Mouse (Mus musculus) olfactory bulb, adult 2 months (tissue): ENCODE results near the gene Olfr322. TPM values are rescaled to one million over a fixed set of nuclear protein-coding genes. Genes with fewer than 3 reads are reported as not detected.
"Not testable (repeated sequence)": the region's sequence is repeated elsewhere in the genome, so short reads cannot be mapped to it uniquely, and the experiment has no call there.

ENCODE experiments used
- H3K27ac ChIP-seq: fragments of 200-500 bp; 2 replicates; pipeline ENCODE4 v1.5.1; 2012; ENCODE audit warnings: low read depth, low read length; ENCODE audit not compliant: insufficient read depth
- H3K4me1 ChIP-seq: fragments of 200-500 bp; 2 replicates; pipeline ENCODE4 v1.6.1; 2012; ENCODE audit warnings: low read length; ENCODE audit not compliant: control insufficient read depth, insufficient read depth
- H3K4me3 ChIP-seq: fragments of 200-500 bp; 2 replicates; pipeline ENCODE4 v1.5.1; 2012; ENCODE audit warnings: mild to moderate bottlenecking, low read depth, low read length, moderate library complexity; ENCODE audit not compliant: insufficient read depth
- CTCF ChIP-seq: fragments of 200-500 bp; IDR thresholded peaks from 2 replicates; pipeline ENCODE4 v1.5.1; 2012; ENCODE audit warnings: low read depth, mild to moderate bottlenecking, low read length, moderate library complexity; ENCODE audit not compliant: insufficient read depth
- POLR2A ChIP-seq: fragments of 200-500 bp; IDR thresholded peaks from 2 replicates; pipeline ENCODE4 v1.6.1; 2012; ENCODE audit warnings: mild to moderate bottlenecking, low read depth, low read length, moderate library complexity; ENCODE audit not compliant: insufficient read depth
- WGBS: fragments of 180-500 bp; shearing (Covaris S2); methylation state at CpG from one replicate; pipeline ENCODE4 v1.1.7; 2018; 5-methylcytosine and 5-hydroxymethylcytosine counted together
- polyA plus RNA-seq: library from polyadenylated mRNA; stranded (reverse); fragments of >200 nt; gene quantifications from 2 replicates; pipeline ENCODE4 v1.2.4, GENCODE M21; 2012; ENCODE audit warnings: low replicate concordance; ENCODE audit not compliant: missing spikeins, insufficient read depth, insufficient read length

The Olfr322 gene
- polyA plus RNA-seq, 1 experiment, result not detected

DNA sequence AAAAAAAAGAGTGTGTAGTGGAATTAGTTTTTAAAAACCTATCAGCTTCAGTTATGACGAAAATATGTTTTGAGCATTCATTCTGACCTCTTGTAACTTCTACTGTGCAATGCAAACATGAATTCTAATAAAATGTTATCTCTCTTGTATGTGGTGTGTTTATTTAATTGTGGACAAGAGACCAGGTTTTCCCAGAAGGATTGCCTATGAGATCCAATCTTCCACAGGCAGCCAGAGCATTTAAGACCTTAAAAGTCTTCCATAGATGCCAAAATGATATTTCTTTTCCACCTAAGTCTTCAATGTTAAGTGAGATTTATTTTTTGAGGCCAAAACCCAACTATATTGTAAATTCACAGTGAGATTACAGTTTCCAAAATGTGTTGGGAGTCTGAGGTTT is 22.2 kb downstream of the Olfr322 start, which contains the start of gene Olfr320:
TSS of gene Olfr320 (plus strand) at position 301 of the 400 bp plus-strand sequence.
- Histone ChIP-seq H3K4me1 (no peaks in the 10 kb centered on the region), H3K4me3 (no peak within 1 kb of the TSS), H3K27ac (no peak within 1 kb of the TSS)
- 86% methylated on average over 1 of the region's 1 CpGs for WGBS
- TF ChIP-seq POLR2A (no peak), CTCF (no peak)

DNA sequence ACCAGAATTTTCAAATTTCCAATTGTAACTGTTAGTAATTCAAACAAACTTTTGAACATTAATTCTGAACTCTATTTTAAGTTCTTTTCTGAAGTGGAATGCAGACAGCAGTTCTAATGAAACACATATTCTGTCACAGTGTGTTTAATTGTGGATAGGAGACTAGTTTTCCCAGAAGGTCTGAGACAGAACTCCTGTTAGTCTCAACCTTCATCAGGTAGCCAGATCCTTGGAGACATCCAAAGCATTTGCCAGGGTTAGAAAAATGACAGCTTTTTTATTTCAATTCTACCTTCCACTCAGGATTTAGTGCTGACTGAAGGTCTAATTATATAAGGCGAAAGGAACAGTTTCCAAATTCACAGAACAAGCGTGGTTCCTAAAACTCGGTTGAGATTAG is 40.3 kb downstream of the Olfr322 start, which contains the start of gene Olfr319:
TSS of gene Olfr319 (plus strand) at position 301 of the 400 bp plus-strand sequence.
- TF ChIP-seq CTCF, result no peak
- no peak for TF ChIP-seq POLR2A
- 86% methylated on average over 3 of the region's 3 CpGs for WGBS
- Histone ChIP-seq H3K4me1 (no peaks in the 10 kb centered on the region), H3K27ac (no peak within 1 kb of the TSS), H3K4me3 (no peak within 1 kb of the TSS)

DNA sequence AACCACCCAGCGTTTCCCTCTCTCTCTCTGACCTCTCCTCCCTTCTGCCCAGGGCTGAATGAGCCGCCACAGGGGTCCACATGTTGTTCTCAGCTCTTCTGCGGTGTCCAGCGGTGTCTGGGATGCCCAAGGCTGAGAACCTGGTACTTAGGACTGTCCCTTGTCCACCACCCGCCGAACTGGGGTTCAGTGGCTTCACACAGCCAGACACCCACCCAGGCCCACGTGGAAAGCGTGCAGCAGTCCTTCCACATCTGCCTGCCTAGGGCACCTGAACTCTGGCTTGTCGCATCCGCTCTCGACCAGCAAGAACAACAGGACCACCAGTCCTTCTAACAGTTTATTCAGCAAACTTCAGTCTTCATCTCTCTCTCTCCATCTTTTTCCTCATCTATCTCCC is 50.5 kb downstream of the Olfr322 start:
- no peak overlapping the region for H3K4me3 ChIP-seq
- WGBS, result 82% methylated on average over 11 of the region's 11 CpGs
- TF ChIP-seq CTCF (no peak), POLR2A (no peak)
- no peaks in the 10 kb centered on the region for H3K4me1 ChIP-seq
- H3K27ac ChIP-seq, result no peak overlapping the region

DNA sequence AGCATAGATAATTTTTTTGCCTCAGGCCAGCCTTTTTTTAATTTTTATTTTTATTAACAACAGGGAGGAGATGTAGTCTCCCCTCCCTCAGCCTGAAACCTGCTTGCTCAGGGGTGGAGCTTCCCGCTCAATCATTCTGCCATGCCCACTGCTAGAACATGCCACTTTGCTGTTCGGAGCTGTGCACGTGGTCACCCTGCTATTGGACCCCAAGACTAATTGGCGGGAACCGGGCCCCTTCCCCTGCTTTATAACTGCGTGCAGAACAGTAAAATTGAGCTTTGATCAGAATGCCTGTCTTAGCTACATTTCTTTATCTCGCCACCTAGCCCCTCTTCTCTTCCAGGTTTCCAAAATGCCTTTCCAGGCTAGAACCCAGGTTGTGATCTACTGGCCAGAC is 59.1 kb downstream of the Olfr322 start:
- H3K4me1 ChIP-seq, H3K4me3 ChIP-seq, H3K27ac ChIP-seq: not testable (repeated sequence)
- WGBS, result 94% methylated on average over 7 of the region's 7 CpGs

Other genes with a start within 250 kb of the Olfr322 start
- gene 1810065E05Rik, start 237.7 kb upstream of the Olfr322 start, polyA plus RNA-seq, result not detected in 2 replicates
- not detected in 2 replicates for gene Gm12253, start 226.2 kb upstream of the Olfr322 start, polyA plus RNA-seq
- gene Lypd9, start 205.9 kb upstream of the Olfr322 start, polyA plus RNA-seq, result not detected in 2 replicates
- not detected in 2 replicates for gene Olfr30, start 196.5 kb upstream of the Olfr322 start, polyA plus RNA-seq
- not detected in 2 replicates for gene Olfr332, start 166.2 kb upstream of the Olfr322 start, polyA plus RNA-seq
- gene Olfr331, start 156.2 kb upstream of the Olfr322 start, polyA plus RNA-seq, result not detected in 2 replicates
- gene Olfr330, start 123.9 kb upstream of the Olfr322 start, polyA plus RNA-seq, result not detected in 2 replicates
- gene Olfr329-ps, start 112.4 kb upstream of the Olfr322 start, polyA plus RNA-seq, result not detected in 2 replicates
- gene Olfr328, start 103.1 kb upstream of the Olfr322 start, polyA plus RNA-seq, result not detected in 2 replicates
- not detected in 2 replicates for gene Olfr224, start 88.2 kb upstream of the Olfr322 start, polyA plus RNA-seq
- not detected in 2 replicates for gene Olfr325, start 81.1 kb upstream of the Olfr322 start, polyA plus RNA-seq
- gene Olfr324, start 63.7 kb upstream of the Olfr322 start, polyA plus RNA-seq, result not detected in 2 replicates
- not detected in 2 replicates for gene 2210407C18Rik, start 42.7 kb upstream of the Olfr322 start, polyA plus RNA-seq
- not detected in 2 replicates for gene Olfr323, start 28.3 kb upstream of the Olfr322 start, polyA plus RNA-seq
- gene Trim58, start 18.3 kb upstream of the Olfr322 start, polyA plus RNA-seq, result not detected in 2 replicates
- gene Olfr320, start 22.3 kb downstream of the Olfr322 start, polyA plus RNA-seq, result not detected in 2 replicates
- gene Olfr319, start 40.4 kb downstream of the Olfr322 start, polyA plus RNA-seq, result not detected in 2 replicates
- not detected in 2 replicates for gene Olfr318, start 65.2 kb downstream of the Olfr322 start, polyA plus RNA-seq
- gene Olfr317, start 80.4 kb downstream of the Olfr322 start, polyA plus RNA-seq, result not detected in 2 replicates
- gene Olfr316, start 94.0 kb downstream of the Olfr322 start, polyA plus RNA-seq, result not detected in 2 replicates
- gene Olfr315, start 114.4 kb downstream of the Olfr322 start, polyA plus RNA-seq, result not detected in 2 replicates
- not detected in 2 replicates for gene Olfr314, start 124.2 kb downstream of the Olfr322 start, polyA plus RNA-seq
- gene Fam183b, start 143.2 kb downstream of the Olfr322 start, polyA plus RNA-seq, result not detected in 2 replicates
- gene Olfr313, start 156.2 kb downstream of the Olfr322 start, polyA plus RNA-seq, result not detected in 2 replicates
- not detected in 2 replicates for gene Olfr312, start 170.5 kb downstream of the Olfr322 start, polyA plus RNA-seq
- not detected in 2 replicates for gene Olfr311, start 180.5 kb downstream of the Olfr322 start, polyA plus RNA-seq
- not detected in 2 replicates for gene Gm12258, start 188.4 kb downstream of the Olfr322 start, polyA plus RNA-seq
- not detected in 2 replicates for gene 2810021J22Rik, start 208.4 kb downstream of the Olfr322 start, polyA plus RNA-seq
- gene Zfp39, start 245.4 kb downstream of the Olfr322 start, polyA plus RNA-seq, result not detected in 2 replicates